Mouse (Mus musculus) hindbrain, embryonic 14.5 days (tissue): ENCODE data around the gene Gale. TPM values are rescaled to one million over a fixed set of nuclear protein-coding genes. Genes with fewer than 3 reads are reported as not detected.

ENCODE experiments used
- ATAC-seq: fragments of 200-750 bp; cut with Nextera tagmentation; 2 replicates; pipeline ENCODE4 v1.8.0; 2017; ENCODE audit warnings: moderate number of reproducible peaks, mild to moderate bottlenecking, moderate TSS enrichment, moderate library complexity; ENCODE audit not compliant: low FRiP score
- DNase-seq: peaks from one replicate; pipeline ENCODE4 v3.0.0-alpha.2; 2015; ENCODE audit warnings: low spot score
- H3K27ac ChIP-seq: fragments of 300-500 bp; sonication (generic); 2 replicates; pipeline ENCODE4 v1.5.1; 2014; ENCODE audit warnings: mild to moderate bottlenecking, moderate library complexity
- H3K27me3 ChIP-seq: fragments of 300-500 bp; sonication (generic); 2 replicates; pipeline ENCODE4 v1.6.1; 2014; ENCODE audit warnings: mild to moderate bottlenecking, low read length, mixed read lengths; ENCODE audit not compliant: control insufficient read depth, insufficient read depth
- H3K36me3 ChIP-seq: fragments of 300-500 bp; sonication (generic); replicated peaks from 2 replicates; pipeline ENCODE4 v1.6.1; 2014; ENCODE audit not compliant: control insufficient read depth, insufficient read depth
- H3K4me1 ChIP-seq: fragments of 300-500 bp; sonication (generic); replicated peaks from 2 replicates; pipeline ENCODE4 v1.6.1; 2014; ENCODE audit warnings: antibody characterized with exemption, low read length, mixed read lengths; ENCODE audit not compliant: control insufficient read depth, insufficient read depth
- H3K4me2 ChIP-seq: fragments of 300-500 bp; sonication (generic); replicated peaks from 2 replicates; pipeline ENCODE4 v1.6.1; 2014; ENCODE audit warnings: mild to moderate bottlenecking, moderate library complexity
- H3K4me3 ChIP-seq: fragments of 300-500 bp; sonication (generic); replicated peaks from 2 replicates; pipeline ENCODE4 v1.5.1; 2014; ENCODE audit warnings: mild to moderate bottlenecking, low read length
- H3K9ac ChIP-seq: fragments of 300-500 bp; sonication (generic); 2 replicates; pipeline ENCODE4 v1.6.1; 2014
- H3K9me3 ChIP-seq: fragments of 300-500 bp; sonication (generic); 2 replicates; pipeline ENCODE4 v1.6.1; 2016; ENCODE audit warnings: low read length; ENCODE audit not compliant: control insufficient read depth
- WGBS: fragments of 180-500 bp; shearing (Covaris S2); extraction: QIAGEN DNeasy Blood & Tissue Kit; methylation state at CpG from one replicate; pipeline ENCODE4 v1.1.7; 2014; 5-methylcytosine and 5-hydroxymethylcytosine counted together
- polyA plus RNA-seq: library from polyadenylated mRNA; unstranded; fragments of >200 nt; fragmentation: Nextera tagmentation; extraction: Ambion mirVana; gene quantifications from 2 replicates; pipeline ENCODE4 v1.2.1, GENCODE M21; 2014

Gene Gale
- polyA plus RNA-seq, 1 experiment from 2014 or later, result 42.9 TPM

DNA sequence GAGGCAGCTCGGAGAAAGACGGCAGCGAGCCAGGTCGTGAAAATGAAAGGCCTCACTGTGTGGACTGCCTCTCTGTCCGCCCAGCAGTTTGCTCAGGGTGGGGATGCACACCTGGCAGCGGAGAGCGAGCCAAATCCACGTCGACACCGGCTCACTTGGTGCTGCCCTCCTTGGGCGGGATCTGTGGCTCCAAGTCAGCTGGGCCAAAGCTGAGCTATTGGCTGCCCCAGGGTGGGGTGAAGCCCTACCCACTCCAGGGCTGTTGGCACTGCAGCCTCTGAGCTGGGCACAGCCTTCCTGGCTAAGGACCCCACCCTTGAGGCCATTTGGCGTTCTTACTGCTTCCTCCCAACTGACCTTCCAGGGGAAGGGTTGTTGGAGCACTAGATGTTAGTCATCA, 899 bp downstream of the Gale start:
- Histone ChIP-seq H3K4me1 (peaks cover 17% of the 10 kb centered on the region), H3K27ac (peak overlapping the region; percentile 94; the same call in 1 of the 2 replicates)
- ATAC-seq, result no peak

DNA sequence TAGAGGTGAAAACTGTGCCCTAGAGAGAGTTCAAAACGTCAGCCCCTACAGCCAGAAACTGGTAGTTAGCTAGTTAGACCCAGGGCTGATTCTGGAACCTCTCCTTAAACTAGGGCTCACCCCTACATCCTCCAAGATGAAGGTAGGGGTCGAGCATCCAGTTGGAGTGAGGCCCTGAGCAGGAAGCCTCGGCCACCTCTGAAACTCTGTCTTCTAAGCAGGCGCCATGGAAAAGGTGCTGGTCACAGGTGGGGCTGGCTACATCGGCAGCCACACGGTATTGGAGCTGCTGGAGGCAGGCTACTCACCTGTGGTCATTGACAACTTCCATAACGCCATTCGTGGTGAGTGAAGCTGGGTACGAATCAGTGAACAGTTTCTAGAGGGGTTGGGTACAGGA, 1.6 kb downstream of the Gale start:
- DNase-seq (no peak), ATAC-seq (no peak)
- Histone ChIP-seq H3K27ac (no peak overlapping the region), H3K27me3 (no peaks in the 10 kb centered on the region), H3K4me2 (peak overlapping the region; percentile 92), H3K9me3 (no peaks in the 10 kb centered on the region), H3K36me3 (peaks cover 45% of the 10 kb centered on the region), H3K9ac (no peak overlapping the region), H3K4me1 (peaks cover 17% of the 10 kb centered on the region), H3K4me3 (no peak overlapping the region)
- 86% methylated on average over 9 of the region's 9 CpGs for WGBS

More for the DNA sequence above, 899 bp downstream of the Gale start:
- Histone ChIP-seq H3K4me2 (peak overlapping the region; percentile 92), H3K27me3 (no peaks in the 10 kb centered on the region), H3K9me3 (no peaks in the 10 kb centered on the region), H3K9ac (peak overlapping the region; percentile 91), H3K36me3 (peaks cover 45% of the 10 kb centered on the region), H3K4me3 (peak overlapping the region; percentile 72)
- DNase-seq, result no peak
- WGBS, result 7% methylated on average over 12 of the region's 12 CpGs

DNA sequence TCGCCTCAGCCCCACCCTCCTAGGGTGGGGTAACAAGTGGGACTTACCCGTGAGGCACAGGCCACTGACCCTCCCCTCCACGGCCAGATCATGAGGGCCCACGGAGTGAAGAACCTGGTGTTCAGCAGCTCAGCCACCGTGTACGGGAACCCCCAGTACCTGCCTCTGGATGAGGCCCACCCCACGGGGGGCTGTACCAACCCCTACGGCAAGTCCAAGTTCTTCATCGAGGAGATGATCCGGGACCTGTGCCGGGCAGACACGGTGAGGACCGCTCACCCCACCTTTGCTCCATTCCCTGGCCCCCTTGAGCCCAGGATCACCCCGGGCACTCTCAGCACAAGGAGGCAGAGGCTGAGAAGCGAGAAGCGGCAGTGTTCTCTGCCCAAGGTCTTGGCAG, 2.8 kb downstream of the Gale start:
- 95% methylated on average over 16 of the region's 16 CpGs for WGBS
- H3K27ac ChIP-seq, result no peak overlapping the region
- peaks cover 50% of the 10 kb centered on the region for H3K36me3 ChIP-seq

DNA sequence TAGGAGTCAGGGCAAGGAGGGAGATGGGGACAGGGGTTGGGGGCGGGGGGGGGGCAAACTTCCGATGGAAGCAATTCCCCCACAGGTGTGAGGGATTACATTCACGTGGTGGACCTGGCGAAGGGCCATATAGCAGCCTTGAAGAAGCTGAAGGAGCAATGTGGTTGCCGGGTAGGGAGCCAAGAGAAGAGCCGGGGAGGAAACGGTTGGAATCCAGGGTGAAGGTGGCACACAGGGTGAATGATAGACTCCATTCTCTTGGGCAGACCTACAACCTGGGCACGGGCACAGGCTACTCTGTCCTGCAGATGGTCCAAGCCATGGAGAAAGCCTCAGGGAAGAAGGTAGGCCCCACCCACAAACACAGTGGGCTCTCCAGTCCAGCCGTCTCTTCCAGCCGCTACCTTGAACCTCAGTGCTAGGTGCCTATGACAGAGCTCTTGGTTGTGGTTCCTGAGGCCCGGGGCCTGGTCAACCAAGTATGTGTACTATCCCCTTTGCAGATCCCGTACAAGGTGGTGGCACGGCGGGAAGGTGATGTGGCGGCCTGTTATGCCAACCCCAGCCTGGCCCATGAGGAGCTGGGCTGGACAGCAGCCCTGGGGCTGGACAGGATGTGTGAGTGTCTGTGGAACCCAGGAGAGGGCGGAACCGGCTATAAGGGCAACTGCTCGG, 3.7 kb downstream of the Gale start:
- WGBS, result 92% methylated on average over 18 of the region's 18 CpGs
- DNase-seq, result no peak
- H3K9me3 ChIP-seq, result no peaks in the 10 kb centered on the region
- H3K9ac ChIP-seq, result no peak overlapping the region
- no peak overlapping the region for H3K27ac ChIP-seq
- no peaks in the 10 kb centered on the region for H3K27me3 ChIP-seq
- peaks cover 26% of the 10 kb centered on the region for H3K4me1 ChIP-seq
- ATAC-seq, result no peak
- H3K4me3 ChIP-seq, result no peak overlapping the region
- peaks cover 50% of the 10 kb centered on the region for H3K36me3 ChIP-seq
- no peak overlapping the region for H3K4me2 ChIP-seq

More for the DNA sequence above, 2.8 kb downstream of the Gale start:
- Histone ChIP-seq H3K4me2 (no peak overlapping the region), H3K27me3 (no peaks in the 10 kb centered on the region), H3K9me3 (no peaks in the 10 kb centered on the region), H3K4me3 (no peak overlapping the region), H3K4me1 (peaks cover 20% of the 10 kb centered on the region), H3K9ac (no peak overlapping the region)
- no peak for DNase-seq
- no peak for ATAC-seq

DNA sequence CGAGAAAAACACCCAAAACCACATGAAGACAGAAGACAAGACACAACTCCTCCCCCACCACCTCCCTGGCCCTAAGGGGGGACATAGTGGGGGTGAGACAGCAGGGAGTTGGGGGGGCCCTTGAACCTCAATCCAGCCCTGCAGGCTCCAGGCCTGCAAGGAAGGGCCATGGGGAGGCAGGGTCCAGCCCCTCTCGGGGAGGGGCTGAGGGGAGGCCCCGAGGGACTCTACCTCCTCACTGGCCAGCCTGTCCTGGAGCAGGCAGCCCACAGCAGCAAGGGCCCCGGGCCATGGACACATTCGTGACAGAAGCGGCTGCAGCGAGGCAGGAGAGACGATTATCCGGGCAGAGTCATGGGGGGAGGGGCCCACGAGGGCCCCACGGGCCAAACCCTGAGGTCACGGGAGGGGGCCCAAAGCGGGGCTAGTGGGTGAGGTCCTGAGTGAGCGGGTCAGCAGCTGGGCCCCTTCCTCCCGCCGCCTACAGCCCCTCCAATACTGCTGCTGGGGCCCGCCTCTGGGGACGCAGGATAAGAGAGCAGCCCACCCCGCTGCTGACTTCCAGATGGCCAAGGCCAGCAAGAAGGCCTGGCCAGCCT, 4.8 kb downstream of the Gale start:
- Histone ChIP-seq H3K36me3 (peaks cover 50% of the 10 kb centered on the region), H3K27ac (no peak overlapping the region), H3K4me2 (no peak overlapping the region), H3K9ac (no peak overlapping the region), H3K4me3 (no peak overlapping the region), H3K27me3 (no peaks in the 10 kb centered on the region), H3K4me1 (peaks cover 20% of the 10 kb centered on the region), H3K9me3 (no peaks in the 10 kb centered on the region)
- 69% methylated on average over 19 of the region's 19 CpGs for WGBS
- no peak for ATAC-seq
- DNase-seq, result no peak

DNA sequence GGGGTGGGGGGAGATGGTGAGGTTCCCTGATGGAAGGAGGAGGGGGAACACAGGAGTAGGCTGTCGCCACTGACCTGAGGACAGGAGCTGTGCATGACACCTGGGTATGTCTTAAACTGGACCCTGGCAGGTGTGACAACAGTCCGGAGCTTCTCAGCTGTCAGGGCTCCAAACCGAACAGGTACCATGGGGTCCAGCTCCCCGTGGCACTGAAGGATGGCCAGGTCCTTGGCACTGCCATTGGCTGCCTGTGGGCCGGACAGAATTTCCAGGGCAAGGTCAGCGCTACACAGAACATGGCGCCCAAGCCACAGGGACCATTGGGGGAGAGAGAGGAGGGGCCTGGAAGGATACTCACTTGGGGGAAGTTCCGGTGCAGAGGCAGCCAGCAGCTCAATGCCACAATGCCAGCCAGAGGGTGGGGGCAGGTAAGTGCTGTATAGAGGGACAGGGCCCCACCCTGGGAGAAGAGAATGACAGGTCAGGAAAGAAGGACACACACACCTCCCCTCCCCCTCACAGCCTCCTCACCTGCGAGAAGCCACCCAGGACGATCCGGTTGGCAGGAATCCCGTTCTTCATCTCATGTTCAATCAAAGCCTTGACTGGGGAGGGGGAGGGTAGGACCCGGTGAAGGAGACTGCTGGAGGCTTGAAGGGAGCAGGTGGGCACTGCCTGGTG, 5.7 kb downstream of the Gale start:
- Histone ChIP-seq H3K4me1 (peaks cover 17% of the 10 kb centered on the region), H3K4me3 (no peak overlapping the region), H3K27me3 (no peaks in the 10 kb centered on the region), H3K9ac (no peak overlapping the region), H3K36me3 (peaks cover 50% of the 10 kb centered on the region), H3K4me2 (no peak overlapping the region), H3K27ac (no peak overlapping the region), H3K9me3 (no peaks in the 10 kb centered on the region)
- no peak for DNase-seq
- ATAC-seq, result no peak
- WGBS, result 79% methylated on average over 13 of the region's 13 CpGs

DNA sequence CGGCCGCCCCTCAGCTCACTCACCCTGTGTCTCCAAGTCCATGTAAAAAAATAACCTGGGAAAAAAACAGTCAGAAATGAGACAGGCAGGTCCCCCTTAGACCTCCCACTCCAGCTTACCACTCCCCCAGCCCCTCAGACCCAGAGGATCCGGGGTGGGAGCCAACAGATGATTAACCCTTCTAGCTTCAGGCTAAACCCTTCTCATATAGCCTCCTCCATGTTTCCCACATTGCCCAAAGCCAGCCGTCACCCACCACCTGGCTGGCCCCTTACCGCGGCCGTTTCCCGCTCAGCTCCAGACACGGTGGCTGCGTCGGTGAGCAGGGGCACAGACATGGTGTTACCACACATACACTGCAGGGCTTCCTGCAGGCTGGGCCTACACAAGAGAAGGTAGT, 7.1 kb downstream of the Gale start:
- no peak overlapping the region for H3K9ac ChIP-seq
- WGBS, result 90% methylated on average over 11 of the region's 11 CpGs
- no peak overlapping the region; the same call in 1 of the 2 replicates for H3K4me2 ChIP-seq
- DNase-seq (no peak), ATAC-seq (no peak)
- no peak overlapping the region for H3K4me3 ChIP-seq
- H3K27me3 ChIP-seq, result no peaks in the 10 kb centered on the region
- peaks cover 60% of the 10 kb centered on the region for H3K36me3 ChIP-seq
- no peaks in the 10 kb centered on the region for H3K9me3 ChIP-seq
- peaks cover 9% of the 10 kb centered on the region for H3K4me1 ChIP-seq
- no peak overlapping the region for H3K27ac ChIP-seq

DNA sequence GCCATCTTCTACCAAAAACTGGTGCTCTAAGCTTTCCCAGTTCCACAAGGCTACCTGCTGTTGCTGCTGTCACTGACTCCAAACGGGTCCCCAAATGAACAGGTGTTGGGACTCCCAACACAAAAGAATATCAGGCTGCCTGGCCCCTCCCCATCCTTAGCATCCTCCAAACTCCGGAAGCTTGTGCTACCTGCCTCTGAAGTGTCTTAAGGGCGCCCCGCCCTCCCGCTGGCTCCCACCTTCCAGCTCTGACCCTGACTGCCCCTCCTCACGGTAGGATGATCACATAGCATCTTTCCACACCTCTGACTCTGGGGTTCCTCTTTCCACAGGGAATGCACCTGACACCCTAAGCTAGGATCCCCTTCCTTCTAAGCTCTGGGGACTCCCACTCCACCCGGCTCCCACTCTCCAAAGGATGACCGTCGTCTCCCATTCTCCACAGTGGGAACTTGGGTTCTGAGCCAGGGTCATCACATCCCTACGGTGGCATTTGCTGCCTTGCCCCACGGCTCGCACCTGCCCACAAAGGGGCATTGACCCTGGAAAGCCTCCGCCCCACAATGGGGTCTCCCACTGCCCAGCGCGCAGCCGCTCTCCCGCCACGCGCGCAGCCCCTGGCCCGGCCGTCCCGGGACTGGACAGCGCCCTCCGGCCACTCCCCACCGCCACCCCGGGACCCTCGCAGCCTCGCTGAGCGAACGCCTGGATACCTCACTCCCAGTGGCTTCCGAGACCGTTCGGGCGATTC, 8.5 kb downstream of the Gale start:
- under 1% methylated on average over 35 of the region's 35 CpGs for WGBS

DNA sequence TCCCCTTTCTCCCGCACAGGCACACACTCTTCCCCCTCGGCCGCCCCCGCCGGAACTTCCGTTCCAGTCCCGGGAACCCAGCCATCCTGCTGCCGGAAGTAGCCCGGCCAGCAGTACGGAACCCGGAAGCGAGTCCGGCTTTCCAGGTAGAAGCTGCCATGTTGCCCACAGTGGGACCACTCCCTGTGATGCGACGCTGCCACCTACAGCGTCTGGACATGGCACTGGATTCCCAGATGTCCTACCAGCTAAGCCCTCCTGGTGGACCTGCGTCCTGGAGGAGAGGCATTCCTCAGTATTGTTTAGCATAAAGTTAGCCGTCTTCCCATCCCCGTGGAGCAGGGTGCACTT, 9.0 kb downstream of the Gale start, which contains the start of gene Lypla2:
TSS of gene Lypla2 (minus strand) at position 71 of the 351 bp plus-strand sequence.
- ATAC-seq (peak; percentile 80), DNase-seq (peak; percentile 85)
- H3K4me3 ChIP-seq, result peak within 1 kb of the TSS; percentile 67
- WGBS, result 2% methylated on average over 19 of the region's 19 CpGs
- no peaks in the 10 kb centered on the region for H3K9me3 ChIP-seq
- peak within 1 kb of the TSS; percentile 85 for H3K4me2 ChIP-seq
- peak within 1 kb of the TSS; percentile 79 for H3K9ac ChIP-seq
- H3K27ac ChIP-seq, result peak within 1 kb of the TSS; percentile 49; the same call in 1 of the 2 replicates
- peaks cover 9% of the 10 kb centered on the region for H3K4me1 ChIP-seq
- H3K27me3 ChIP-seq, result no peaks in the 10 kb centered on the region
- H3K36me3 ChIP-seq, result peaks cover 61% of the 10 kb centered on the region

More for the DNA sequence above, 8.5 kb downstream of the Gale start:
- ATAC-seq, result no peak; the same call in 1 of the 2 replicates
- H3K4me2 ChIP-seq, result peak overlapping the region; percentile 85
- peaks cover 9% of the 10 kb centered on the region for H3K4me1 ChIP-seq
- H3K9ac ChIP-seq, result peak overlapping the region; percentile 79
- peak overlapping the region; percentile 67 for H3K4me3 ChIP-seq
- DNase-seq, result no peak
- no peaks in the 10 kb centered on the region for H3K27me3 ChIP-seq
- H3K9me3 ChIP-seq, result no peaks in the 10 kb centered on the region
- peak overlapping the region; percentile 49; the same call in 1 of the 2 replicates for H3K27ac ChIP-seq
- peaks cover 61% of the 10 kb centered on the region for H3K36me3 ChIP-seq
